Mouse (Mus musculus) limb, embryonic 15.5 days (tissue): Measurements from ENCODE around the gene Kcnj12. TPM values are rescaled to one million over a fixed set of nuclear protein-coding genes. Genes with fewer than 3 reads are reported as not detected.

Experiments
- polyA plus RNA-seq: library from polyadenylated mRNA; unstranded; fragments of >200 nt; fragmentation: Nextera tagmentation; extraction: Ambion mirVana; gene quantifications from 2 replicates; pipeline ENCODE4 v1.2.1, GENCODE M21; 2015

Kcnj12 gene
- polyA plus RNA-seq, 1 experiment from 2014 or later, result 0.51 TPM

Other genes starting within 250 kb of the Kcnj12 start
- gene Top3a, start 245.2 kb upstream of the Kcnj12 start, polyA plus RNA-seq, result 16.0 and 16.8 TPM in 2 replicates
- 5.4 and 5.6 TPM in 2 replicates for gene Smcr8, start 245.0 kb upstream of the Kcnj12 start, polyA plus RNA-seq
- 39.7 and 53.2 TPM in 2 replicates for gene Shmt1, start 210.8 kb upstream of the Kcnj12 start, polyA plus RNA-seq
- gene Dhrs7b, start 191.9 kb upstream of the Kcnj12 start, polyA plus RNA-seq, result 34.9 and 37.8 TPM in 2 replicates
- gene Tmem11, start 143.3 kb upstream of the Kcnj12 start, polyA plus RNA-seq, result 61.5 and 70.9 TPM in 2 replicates
- 18.2 and 18.7 TPM in 2 replicates for gene Natd1, start 107.8 kb upstream of the Kcnj12 start, polyA plus RNA-seq
- gene Map2k3, start 90.5 kb upstream of the Kcnj12 start, polyA plus RNA-seq, result 102 and 114 TPM in 2 replicates
- gene Tnfrsf13b, start 104.2 kb downstream of the Kcnj12 start, polyA plus RNA-seq, result 2.3 and 2.7 TPM in 2 replicates
- 125 and 141 TPM in 2 replicates for gene Usp22, start 152.5 kb downstream of the Kcnj12 start, polyA plus RNA-seq
- 0.62 and 1.5 TPM in 2 replicates for gene Aldh3a1, start 185.0 kb downstream of the Kcnj12 start, polyA plus RNA-seq
- 32.8 and 33.2 TPM in 2 replicates for gene Aldh3a2, start 244.9 kb downstream of the Kcnj12 start, polyA plus RNA-seq